Mouse (Mus musculus): Measurements from ENCODE around the gene Sema4b. TPM values are rescaled to one million over a fixed set of nuclear protein-coding genes. Genes with fewer than 3 reads are reported as not detected.

The Sema4b gene
- polyA plus RNA-seq, 1 experiment from 2014 or later = 55.3 TPM

- ChIA-PET CTCF (no interaction called here), POLR2A (interaction anchor here (0.7 kb wide), 1 partner anchor 22 kb away, joined by 3 read pairs; no protein-coding TSS in a partner anchor)
- no peak for ATAC-seq
- no peak for TF ChIP-seq CTCF (IDR thresholded peaks at IDR 0.05)
- no peaks in the 10 kb centered on the region for H3K27me3 ChIP-seq
- no peak for DNase-seq (ENCODE audit: low read depth, low spot score)
- in situ Hi-C loops (cut with MboI; ENCODE audit: low pct_unique_long_range_greater_than_20kb) = loop anchor here (10.0 kb wide), 1 partner anchor 59 kb away; no protein-coding TSS in a partner anchor
These were observed 27.0 kb downstream of the Sema4b start for GRCm38 (mm10) chr7:80213604-80214003.

- ChIA-PET POLR2A (no interaction called here), CTCF (no interaction called here)
- no peak for ATAC-seq
- no peaks in the 10 kb centered on the region for H3K27me3 ChIP-seq
- in situ Hi-C loops (cut with MboI; ENCODE audit: low pct_unique_long_range_greater_than_20kb) = loop anchor here (10.0 kb wide), 1 partner anchor 60 kb away; no protein-coding TSS in a partner anchor
- no peak for DNase-seq (ENCODE audit: low read depth, low spot score)
- no peak for TF ChIP-seq CTCF (IDR thresholded peaks at IDR 0.05)
These were observed 27.8 kb downstream of the Sema4b start for GRCm38 (mm10) chr7:80214459-80214858.

- no peaks in the 10 kb centered on the region for H3K27me3 ChIP-seq
- no peak for TF ChIP-seq CTCF (IDR thresholded peaks at IDR 0.05)
- POLR2A ChIA-PET = interaction anchor here (0.9 kb wide), 1 partner anchor 23 kb away, joined by 3 read pairs; no protein-coding TSS in a partner anchor
- in situ Hi-C loops (cut with MboI; ENCODE audit: low pct_unique_long_range_greater_than_20kb) = loop anchor here (10.0 kb wide), 1 partner anchor 61 kb away; no protein-coding TSS in a partner anchor
- CTCF ChIA-PET = interaction anchor here (0.6 to 1.4 kb wide), 8 partner anchors 9 to 75 kb away, joined by 3 to 5 read pairs (median 4); no protein-coding TSS in a partner anchor
- no peak for ATAC-seq
- DNase-seq (ENCODE audit: low read depth, low spot score) = no peak
These were observed 28.8 kb downstream of the Sema4b start for GRCm38 (mm10) chr7:80215398-80215797.

GRCm38 (mm10) chr7:80216566-80216965 lies 29.9 kb downstream of the Sema4b start:
- in situ Hi-C loops (cut with MboI; ENCODE audit: low pct_unique_long_range_greater_than_20kb) = loop anchor here (10.0 kb wide), 1 partner anchor 62 kb away; no protein-coding TSS in a partner anchor
- CTCF ChIA-PET = interaction anchor here (1.2 kb wide), 1 partner anchor 11 kb away, joined by 3 read pairs; no protein-coding TSS in a partner anchor
- no peak for TF ChIP-seq CTCF (IDR thresholded peaks at IDR 0.05)
- POLR2A ChIA-PET = no interaction called here
- DNase-seq (ENCODE audit: low read depth, low spot score) = no peak
- no peaks in the 10 kb centered on the region for H3K27me3 ChIP-seq
- no peak for ATAC-seq

GRCm38 (mm10) chr7:80218666-80219065 lies 32.0 kb downstream of the Sema4b start:
- TF ChIP-seq CTCF (IDR thresholded peaks at IDR 0.05) = no peak
- no peaks in the 10 kb centered on the region for H3K27me3 ChIP-seq
- POLR2A ChIA-PET = no interaction called here
- CTCF ChIA-PET = interaction anchor here (0.6 to 2.3 kb wide), 2 partner anchors 9 to 1701 kb away, joined by 3 to 7 read pairs; no protein-coding TSS in a partner anchor
- ATAC-seq = no peak
- in situ Hi-C loops (cut with MboI; ENCODE audit: low pct_unique_long_range_greater_than_20kb) = loop anchor here (10.0 kb wide), 1 partner anchor 64 kb away; no protein-coding TSS in a partner anchor
- DNase-seq (ENCODE audit: low read depth, low spot score) = no peak

GRCm38 (mm10) chr7:80220237-80220797 lies 33.7 kb downstream of the Sema4b start:
- in situ Hi-C loops (cut with MboI; ENCODE audit: low pct_unique_long_range_greater_than_20kb) = no loop called here
- DNase-seq (ENCODE audit: low read depth, low spot score) (no peak), ATAC-seq (no peak)
- POLR2A ChIA-PET = interaction anchor here (0.5 to 1.1 kb wide), 2 partner anchors 15 to 30 kb away, joined by 3 to 4 read pairs; no protein-coding TSS in a partner anchor
- no peak for TF ChIP-seq CTCF (IDR thresholded peaks at IDR 0.05)
- CTCF ChIA-PET = interaction anchor here (0.9 to 1.2 kb wide), 2 partner anchors 10 to 63 kb away, joined by 3 read pairs; no protein-coding TSS in a partner anchor
- H3K27me3 ChIP-seq = no peaks in the 10 kb centered on the region

GRCm38 (mm10) chr7:80221179-80221750 lies 34.6 kb downstream of the Sema4b start:
- no peak for TF ChIP-seq CTCF (IDR thresholded peaks at IDR 0.05)
- ATAC-seq (no peak), DNase-seq (ENCODE audit: low read depth, low spot score) (no peak)
- in situ Hi-C loops (cut with MboI; ENCODE audit: low pct_unique_long_range_greater_than_20kb) = no loop called here
- H3K27me3 ChIP-seq = no peaks in the 10 kb centered on the region
- ChIA-PET POLR2A (no interaction called here), CTCF (interaction anchor here (0.9 to 1.3 kb wide), 3 partner anchors 11 to 64 kb away, joined by 3 read pairs; no protein-coding TSS in a partner anchor)

GRCm38 (mm10) chr7:80227065-80227464 lies 40.4 kb downstream of the Sema4b start:
- ATAC-seq = no peak
- in situ Hi-C loops (cut with MboI; ENCODE audit: low pct_unique_long_range_greater_than_20kb) = no loop called here
- ChIA-PET CTCF (interaction anchor here (1.1 to 1.7 kb wide), 3 partner anchors 8 to 56 kb away, joined by 3 to 7 read pairs (median 3); no protein-coding TSS in a partner anchor), POLR2A (no interaction called here)
- TF ChIP-seq CTCF (IDR thresholded peaks at IDR 0.05) = no peak
- no peaks in the 10 kb centered on the region for H3K27me3 ChIP-seq
- no peak for DNase-seq (ENCODE audit: low read depth, low spot score)

- ChIA-PET POLR2A (interaction anchor here (1.5 kb wide), 1 partner anchor 74 kb away, joined by 3 read pairs; no protein-coding TSS in a partner anchor), CTCF (interaction anchor here (1.2 kb wide), 1 partner anchor 39 kb away, joined by 3 read pairs; no protein-coding TSS in a partner anchor)
- no peak for DNase-seq (ENCODE audit: low read depth, low spot score)
- no peak for TF ChIP-seq CTCF (IDR thresholded peaks at IDR 0.05)
- ATAC-seq = no peak
- H3K27me3 ChIP-seq = no peaks in the 10 kb centered on the region
- in situ Hi-C loops (cut with MboI; ENCODE audit: low pct_unique_long_range_greater_than_20kb) = no loop called here
These were observed 43.6 kb downstream of the Sema4b start for GRCm38 (mm10) chr7:80230196-80230595.

- H3K27me3 ChIP-seq = no peaks in the 10 kb centered on the region
- TF ChIP-seq CTCF (IDR thresholded peaks at IDR 0.05) = no peak
- peak; percentile 67 for ATAC-seq
- ChIA-PET POLR2A (interaction anchor here (1.1 to 1.7 kb wide), 2 partner anchors 29 to 46 kb away, joined by 3 to 4 read pairs; partner anchors contain the start of gene Ngrn), CTCF (interaction anchor here (1.1 to 2.1 kb wide), 3 partner anchors 14 to 91 kb away, joined by 3 to 7 read pairs (median 4); partner anchors contain the start of gene Ttll13)
- no peak for DNase-seq (ENCODE audit: low read depth, low spot score)
- in situ Hi-C loops (cut with MboI; ENCODE audit: low pct_unique_long_range_greater_than_20kb) = no loop called here
These were observed 45.4 kb downstream of the Sema4b start for GRCm38 (mm10) chr7:80231971-80232488.

All from Patski (cell line).